Mouse (Mus musculus) lung, embryonic 16.5 days (tissue): Measurements from ENCODE around the gene Pskh1. TPM values are rescaled to one million over a fixed set of nuclear protein-coding genes. Genes with fewer than 3 reads are reported as not detected.
A peak's percentile ranks its signal among the peaks of the same experiment; 100 is the strongest.

Experiments used
- ATAC-seq: fragments of 200-750 bp; cut with Nextera tagmentation; 2 replicates; pipeline ENCODE4 v1.8.0; 2017; ENCODE audit warnings: low read depth, mild to moderate bottlenecking, moderate library complexity
- H3K27ac ChIP-seq: fragments of 300-500 bp; sonication (generic); 2 replicates; pipeline ENCODE4 v1.5.1; 2014; ENCODE audit warnings: mild to moderate bottlenecking, control low read depth, low read length
- H3K27me3 ChIP-seq: fragments of 300-500 bp; sonication (generic); 2 replicates; pipeline ENCODE4 v1.6.1; 2014; ENCODE audit warnings: low read depth, low read length, mixed read lengths; ENCODE audit not compliant: control insufficient read depth, insufficient read depth
- H3K36me3 ChIP-seq: fragments of 300-500 bp; sonication (generic); 2 replicates; pipeline ENCODE4 v1.6.1; 2014; ENCODE audit warnings: low read length; ENCODE audit not compliant: control insufficient read depth, insufficient read depth
- H3K4me1 ChIP-seq: fragments of 300-500 bp; sonication (generic); replicated peaks from 2 replicates; pipeline ENCODE4 v1.6.1; 2014; ENCODE audit warnings: low read length, mixed read lengths; ENCODE audit not compliant: control insufficient read depth, insufficient read depth
- H3K4me2 ChIP-seq: fragments of 300-500 bp; sonication (generic); 2 replicates; pipeline ENCODE4 v1.6.1; 2014; ENCODE audit warnings: low read depth, low read length, control low read depth
- H3K4me3 ChIP-seq: fragments of 300-500 bp; sonication (generic); 2 replicates; pipeline ENCODE4 v1.5.1; 2014; ENCODE audit warnings: mild to moderate bottlenecking, low read length, control low read depth
- H3K9ac ChIP-seq: fragments of 300-500 bp; sonication (generic); 2 replicates; pipeline ENCODE4 v1.6.1; 2014; ENCODE audit warnings: low read length, control low read depth
- H3K9me3 ChIP-seq: fragments of 300-500 bp; sonication (generic); 2 replicates; pipeline ENCODE4 v1.6.1; 2016; ENCODE audit warnings: low read length; ENCODE audit not compliant: control insufficient read depth
- WGBS: fragments of 180-500 bp; shearing (Covaris S2); extraction: QIAGEN DNeasy Blood & Tissue Kit; methylation state at CpG from one replicate; pipeline ENCODE4 v1.1.7; 2014; 5-methylcytosine and 5-hydroxymethylcytosine counted together
- polyA plus RNA-seq: library from polyadenylated mRNA; unstranded; fragments of >200 nt; fragmentation: Nextera tagmentation; extraction: Ambion mirVana; gene quantifications from 2 replicates; pipeline ENCODE4 v1.2.1, GENCODE M21; 2015

Gene Pskh1
- 34.0 and 34.9 TPM in 2 replicates for polyA plus RNA-seq

DNA sequence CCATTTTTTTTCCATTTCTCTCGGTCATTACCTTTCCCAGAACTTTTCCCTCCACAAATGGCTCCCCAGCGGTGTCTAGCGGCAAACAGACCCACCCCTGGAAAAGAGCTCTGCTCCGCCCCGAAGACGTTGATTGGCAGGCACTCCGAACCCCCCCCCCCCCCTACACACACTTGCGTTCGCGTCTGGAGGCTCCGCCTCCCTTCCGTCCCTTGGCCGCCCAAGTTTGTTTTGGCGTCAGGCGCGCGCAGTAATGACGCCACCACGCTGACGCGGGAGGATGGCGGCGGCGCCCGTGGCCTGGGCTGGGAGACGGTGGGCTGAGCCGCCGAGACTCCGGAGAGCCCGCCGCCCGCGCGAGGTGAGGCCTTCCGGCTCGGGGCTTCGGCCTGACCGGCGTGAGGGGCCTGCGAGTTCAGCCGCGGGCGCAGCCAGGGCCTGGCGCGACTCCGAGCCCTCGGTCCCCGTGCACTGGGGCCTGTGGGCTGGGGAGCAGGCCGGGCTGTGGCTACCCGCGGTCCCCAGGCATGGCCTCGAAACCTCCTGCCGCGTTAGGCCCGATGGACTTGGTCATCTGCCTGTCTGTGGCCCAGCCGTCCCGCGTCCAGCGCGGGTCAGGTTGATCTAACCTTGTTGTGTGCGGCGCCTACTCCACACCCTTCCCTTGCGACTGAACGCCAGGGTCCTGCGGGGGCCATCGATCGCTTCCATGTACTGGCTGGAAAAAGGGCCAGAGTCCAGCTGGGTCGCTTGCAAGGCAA, at the start of gene Pskh1:
Gene Pskh1 (plus strand): TSS at position 262 of the 761 bp plus-strand sequence.
- Histone ChIP-seq H3K27me3 (no peaks in the 10 kb centered on the region), H3K4me3 (peak within 1 kb of the TSS; percentile 85), H3K27ac (peak within 1 kb of the TSS; percentile 85), H3K9me3 (no peaks in the 10 kb centered on the region), H3K4me2 (peak within 1 kb of the TSS; percentile 79), H3K9ac (peak within 1 kb of the TSS; percentile 97), H3K36me3 (0 out of 2 replicates have a peak, but pooled peaks cover 2% of the 10 kb centered on the region), H3K4me1 (peaks cover 7% of the 10 kb centered on the region)
- WGBS: 0% methylated on average over 68 of the region's 68 CpGs
- peak; percentile 98 for ATAC-seq

DNA sequence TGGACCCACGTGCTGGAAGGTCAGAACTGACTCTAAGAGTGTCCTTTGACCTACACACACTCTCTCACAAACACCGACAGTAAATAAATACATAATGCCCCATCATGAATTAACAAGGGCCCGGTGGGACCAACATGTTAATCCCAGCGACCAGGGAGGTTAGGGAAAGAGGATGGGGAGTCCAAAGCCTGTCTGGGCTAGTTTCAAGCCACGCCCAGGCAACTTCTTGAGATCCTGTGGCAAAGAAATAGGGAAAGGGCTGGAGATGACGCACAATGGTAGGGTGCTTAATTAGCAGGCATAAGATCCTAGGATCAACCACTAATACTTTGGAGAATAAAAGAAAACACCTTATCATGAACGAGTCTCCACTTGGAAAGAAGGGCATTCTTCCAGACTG, 49.6 kb upstream of the Pskh1 start:
- no peak for ATAC-seq
- H3K4me1 ChIP-seq: peaks cover 9% of the 10 kb centered on the region
- no peak overlapping the region for H3K27ac ChIP-seq
- peaks cover 26% of the 10 kb centered on the region for H3K36me3 ChIP-seq
- WGBS: 69% methylated on average over 7 of the region's 7 CpGs
- H3K9ac ChIP-seq: peak overlapping the region; percentile 36
- H3K4me3 ChIP-seq: peak overlapping the region; percentile 25; the same call in 1 of the 2 replicates
- peak overlapping the region; percentile 10 for H3K4me2 ChIP-seq
- no peaks in the 10 kb centered on the region for H3K27me3 ChIP-seq
- no peaks in the 10 kb centered on the region for H3K9me3 ChIP-seq

DNA sequence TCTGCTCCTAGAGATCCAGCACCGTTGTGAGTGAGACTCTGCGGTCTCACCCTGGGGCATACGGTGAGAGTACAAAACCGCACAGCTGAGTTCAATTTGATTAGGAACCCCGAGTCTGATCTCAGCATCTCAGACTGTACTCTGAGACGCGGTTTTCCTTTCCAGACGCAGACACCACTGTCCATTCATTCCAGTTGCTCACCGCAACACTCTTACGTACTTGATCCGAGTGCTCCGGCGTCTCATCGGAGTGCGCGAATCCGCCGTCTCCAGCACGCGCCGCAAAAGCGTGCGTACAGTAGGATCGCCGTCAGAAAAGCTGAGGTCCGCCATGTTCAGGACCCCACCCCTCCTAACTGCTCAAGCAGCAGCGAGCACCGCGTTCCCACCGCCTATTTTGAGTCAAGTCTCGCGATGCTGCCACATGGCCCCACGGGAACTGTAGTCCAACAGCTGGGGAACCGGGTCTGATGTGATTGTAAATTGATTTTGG, 48.5 kb upstream of the Pskh1 start:
- Histone ChIP-seq H3K36me3 (peaks cover 16% of the 10 kb centered on the region), H3K4me3 (peak overlapping the region; percentile 86), H3K9me3 (no peaks in the 10 kb centered on the region), H3K27ac (peak overlapping the region; percentile 59), H3K4me2 (peak overlapping the region; percentile 77), H3K9ac (peak overlapping the region; percentile 88), H3K4me1 (peaks cover 15% of the 10 kb centered on the region), H3K27me3 (no peaks in the 10 kb centered on the region)
- 0% methylated on average over 34 of the region's 34 CpGs for WGBS
- peak; percentile 77 for ATAC-seq

DNA sequence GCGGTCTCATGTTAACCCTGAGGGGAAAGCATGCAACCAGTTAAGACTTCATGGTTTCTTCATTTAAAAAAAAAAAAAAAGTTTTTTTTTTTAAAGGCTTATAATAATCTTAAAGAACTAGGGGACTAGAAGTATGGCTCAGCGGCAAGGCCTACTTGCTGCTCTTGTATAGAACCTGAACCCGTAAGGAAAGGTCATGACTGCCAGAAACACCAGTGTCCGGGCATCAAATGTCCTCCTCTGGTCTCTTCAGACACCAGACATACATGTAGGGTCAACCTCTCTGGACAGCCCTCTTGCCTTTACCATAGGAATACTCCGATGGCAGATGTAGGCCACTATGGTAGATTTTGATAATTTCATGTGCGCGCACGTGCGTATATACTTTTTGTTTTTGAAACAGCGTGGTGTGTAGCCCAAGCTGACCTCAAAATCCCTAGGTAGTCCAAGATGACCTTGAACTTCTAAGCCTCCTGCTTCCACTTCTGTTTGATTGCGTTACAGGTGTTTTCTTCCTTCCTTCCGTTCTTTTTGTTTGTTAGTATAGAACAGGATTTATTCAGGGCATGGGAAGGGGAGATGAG, 48.0 kb upstream of the Pskh1 start:
- Histone ChIP-seq H3K4me1 (peaks cover 19% of the 10 kb centered on the region), H3K4me3 (peak overlapping the region; percentile 86), H3K4me2 (no peak overlapping the region), H3K27me3 (no peaks in the 10 kb centered on the region), H3K9me3 (no peaks in the 10 kb centered on the region), H3K36me3 (peaks cover 10% of the 10 kb centered on the region), H3K9ac (no peak overlapping the region; the same call in 1 of the 2 replicates), H3K27ac (no peak overlapping the region)
- no peak for ATAC-seq
- WGBS: 77% methylated on average over 12 of the region's 12 CpGs

DNA sequence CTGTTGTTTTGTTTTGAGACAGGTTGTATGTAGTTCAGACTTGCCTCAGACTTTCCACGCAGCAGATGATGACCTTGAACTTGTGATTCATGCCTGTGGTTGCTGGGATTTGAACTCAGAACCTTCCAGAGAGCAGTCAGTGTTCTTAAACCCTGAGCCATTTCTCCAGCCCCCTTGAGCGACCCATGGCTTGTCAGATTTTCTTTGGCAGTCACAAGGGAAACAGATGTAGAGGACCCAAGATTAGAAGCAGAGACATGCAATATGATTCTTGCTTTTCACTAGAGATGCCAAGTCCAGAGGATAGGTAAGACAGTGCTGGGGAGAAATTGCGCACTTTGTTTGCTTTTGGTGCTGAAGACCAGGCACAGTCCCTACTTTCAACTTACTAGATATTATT, 47.1 kb upstream of the Pskh1 start, which contains the start of gene Cenpt:
Gene Cenpt (minus strand): TSS at position 101 of the 400 bp plus-strand sequence.
- peaks cover 26% of the 10 kb centered on the region for H3K4me1 ChIP-seq
- no peak within 1 kb of the TSS for H3K4me3 ChIP-seq
- no peak within 1 kb of the TSS for H3K27ac ChIP-seq
- H3K9me3 ChIP-seq: no peaks in the 10 kb centered on the region
- no peak within 1 kb of the TSS for H3K4me2 ChIP-seq
- H3K27me3 ChIP-seq: no peaks in the 10 kb centered on the region
- peaks cover 11% of the 10 kb centered on the region for H3K36me3 ChIP-seq
- ATAC-seq: no peak
- 88% methylated on average over 3 of the region's 3 CpGs for WGBS
- no peak within 1 kb of the TSS for H3K9ac ChIP-seq

DNA sequence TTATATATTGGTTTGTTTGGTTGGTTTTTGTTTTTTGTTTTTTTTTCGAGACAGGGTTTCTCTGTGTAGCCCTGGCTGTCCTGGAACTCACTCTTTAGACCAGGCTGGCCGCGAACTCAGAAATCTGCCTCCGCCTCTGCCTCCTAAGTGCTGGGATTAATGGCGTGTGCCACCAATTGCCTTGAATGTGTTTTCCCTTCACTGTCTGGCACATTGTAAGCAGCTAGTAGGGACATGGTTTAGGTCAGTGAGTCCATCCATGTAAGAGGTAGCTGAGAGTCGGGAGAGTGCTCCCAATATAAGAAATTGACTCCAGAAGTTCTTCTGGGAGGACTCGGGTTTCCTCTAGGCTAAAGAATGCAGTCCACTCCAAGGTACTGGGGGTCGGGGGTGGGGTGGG, 45.9 kb upstream of the Pskh1 start:
- ATAC-seq: no peak
- Histone ChIP-seq H3K36me3 (peaks cover 6% of the 10 kb centered on the region), H3K4me1 (peaks cover 26% of the 10 kb centered on the region), H3K27ac (peak overlapping the region; percentile 84; the same call in 1 of the 2 replicates), H3K9ac (peak overlapping the region; percentile 91), H3K4me2 (peak overlapping the region; percentile 91), H3K9me3 (no peaks in the 10 kb centered on the region), H3K4me3 (peak overlapping the region; percentile 89), H3K27me3 (no peaks in the 10 kb centered on the region)
- 28% methylated on average over 8 of the region's 8 CpGs for WGBS

DNA sequence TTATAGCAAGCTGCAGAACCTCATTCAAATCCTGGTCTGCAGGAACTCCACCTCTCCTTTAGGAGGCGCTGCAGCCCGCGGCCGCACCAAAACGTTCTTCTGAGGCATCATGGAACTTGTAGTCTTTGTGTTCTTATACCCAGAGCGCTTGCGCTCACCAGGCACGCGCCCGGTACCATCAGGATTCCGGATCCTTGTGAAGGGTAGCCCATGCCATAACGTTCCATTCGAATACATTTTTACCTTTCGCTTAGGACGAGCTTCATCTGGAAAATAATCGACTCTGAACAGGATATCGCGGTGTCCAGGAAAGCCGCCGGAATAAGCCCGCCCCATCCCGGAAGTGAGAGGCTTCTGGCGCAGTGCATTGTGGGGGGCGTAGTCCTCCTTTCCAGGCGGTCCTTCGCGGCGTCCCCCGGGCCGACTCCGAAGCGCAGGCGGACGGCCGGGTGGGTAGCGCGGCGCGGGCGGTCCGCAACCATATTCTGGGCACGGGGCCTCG, 45.5 kb upstream of the Pskh1 start, which contains the start of gene Thap11:
Gene Thap11 (plus strand): TSS at position 418 of the 502 bp plus-strand sequence.
- ATAC-seq: peak; percentile 94
- 0% methylated on average over 43 of the region's 43 CpGs for WGBS

DNA sequence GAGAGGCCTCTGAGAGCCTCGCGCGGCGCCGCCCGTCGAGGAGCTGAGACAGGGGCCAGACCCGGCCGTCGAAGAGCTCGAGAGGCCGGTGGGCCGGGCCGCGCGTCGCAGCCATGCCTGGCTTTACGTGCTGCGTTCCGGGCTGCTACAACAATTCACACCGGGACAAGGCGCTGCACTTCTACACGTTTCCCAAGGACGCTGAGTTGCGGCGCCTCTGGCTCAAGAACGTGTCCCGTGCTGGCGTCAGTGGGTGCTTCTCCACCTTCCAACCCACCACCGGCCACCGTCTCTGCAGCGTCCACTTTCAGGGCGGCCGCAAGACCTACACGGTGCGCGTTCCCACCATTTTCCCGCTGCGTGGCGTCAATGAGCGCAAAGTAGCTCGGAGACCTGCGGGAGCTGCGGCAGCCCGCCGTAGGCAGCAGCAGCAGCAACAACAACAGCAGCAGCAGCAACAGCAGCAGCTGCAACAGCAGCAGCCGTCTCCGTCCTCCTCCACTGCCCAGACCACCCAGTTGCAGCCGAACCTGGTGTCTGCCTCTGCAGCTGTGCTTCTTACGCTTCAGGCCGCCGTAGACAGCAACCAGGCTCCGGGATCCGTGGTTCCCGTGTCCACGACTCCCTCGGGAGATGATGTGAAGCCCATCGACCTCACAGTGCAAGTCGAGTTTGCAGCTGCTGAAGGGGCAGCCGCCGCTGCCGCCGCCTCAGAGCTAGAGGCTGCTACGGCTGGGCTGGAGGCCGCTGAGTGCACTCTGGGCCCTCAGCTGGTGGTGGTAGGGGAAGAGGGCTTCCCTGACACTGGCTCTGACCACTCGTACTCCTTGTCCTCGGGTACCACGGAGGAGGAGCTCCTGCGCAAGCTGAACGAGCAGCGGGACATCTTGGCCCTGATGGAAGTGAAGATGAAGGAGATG, 44.7 kb upstream of the Pskh1 start:
- under 1% methylated on average over 70 of the region's 71 CpGs for WGBS
- Histone ChIP-seq H3K27ac (peak overlapping the region; percentile 84), H3K4me2 (peak overlapping the region; percentile 91), H3K9ac (peak overlapping the region; percentile 91), H3K36me3 (peaks cover 6% of the 10 kb centered on the region; the same call in 1 of the 2 replicates), H3K4me3 (peak overlapping the region; percentile 89), H3K27me3 (no peaks in the 10 kb centered on the region), H3K4me1 (peaks cover 30% of the 10 kb centered on the region), H3K9me3 (no peaks in the 10 kb centered on the region)
- peak; percentile 39 for ATAC-seq

More for the DNA sequence above, 45.5 kb upstream of the Pskh1 start, which contains the start of gene Thap11:
- Histone ChIP-seq H3K9me3 (no peaks in the 10 kb centered on the region), H3K36me3 (peaks cover 6% of the 10 kb centered on the region; the same call in 1 of the 2 replicates), H3K27ac (peak within 1 kb of the TSS; percentile 84), H3K9ac (peak within 1 kb of the TSS; percentile 91), H3K27me3 (no peaks in the 10 kb centered on the region), H3K4me1 (peaks cover 30% of the 10 kb centered on the region), H3K4me3 (peak within 1 kb of the TSS; percentile 89), H3K4me2 (peak within 1 kb of the TSS; percentile 91)
